Mouse (Mus musculus) lung, adult 2 months (tissue): ENCODE results near the gene Fcgr4. TPM values are rescaled to one million over a fixed set of nuclear protein-coding genes. Genes with fewer than 3 reads are reported as not detected.
A peak's percentile ranks its signal among the peaks of the same experiment; 100 is the strongest.
"Not testable (repeated sequence)": the region's sequence is repeated elsewhere in the genome, so short reads cannot be mapped to it uniquely, and the experiment has no call there.

Source experiments
- DNase-seq: peaks from one replicate; pipeline ENCODE4 v3.0.0; 2022
- H3K4me1 ChIP-seq: fragments of 200-500 bp; 2 replicates; pipeline ENCODE4 v1.6.1; 2011; ENCODE audit warnings: low read length; ENCODE audit not compliant: control insufficient read depth, insufficient read depth
- H3K4me3 ChIP-seq: fragments of 200-500 bp; replicated peaks from 2 replicates; pipeline ENCODE3; 2011; ENCODE audit warnings: low read depth, mild to moderate bottlenecking, control low read depth, low read length; ENCODE audit errors: extremely low read depth
- WGBS: fragments of 180-500 bp; shearing (Covaris S2); methylation state at CpG from one replicate; pipeline ENCODE4 v1.1.7; 2018; 5-methylcytosine and 5-hydroxymethylcytosine counted together
- polyA plus RNA-seq: library from polyadenylated mRNA; depleted of rRNA; stranded (reverse); fragments of >200 nt; gene quantifications from 2 replicates; pipeline ENCODE4 v1.2.3, GENCODE M21; 2012; rRNA removed

Gene Fcgr4
- polyA plus RNA-seq, 1 experiment: 7.9 TPM

DNA sequence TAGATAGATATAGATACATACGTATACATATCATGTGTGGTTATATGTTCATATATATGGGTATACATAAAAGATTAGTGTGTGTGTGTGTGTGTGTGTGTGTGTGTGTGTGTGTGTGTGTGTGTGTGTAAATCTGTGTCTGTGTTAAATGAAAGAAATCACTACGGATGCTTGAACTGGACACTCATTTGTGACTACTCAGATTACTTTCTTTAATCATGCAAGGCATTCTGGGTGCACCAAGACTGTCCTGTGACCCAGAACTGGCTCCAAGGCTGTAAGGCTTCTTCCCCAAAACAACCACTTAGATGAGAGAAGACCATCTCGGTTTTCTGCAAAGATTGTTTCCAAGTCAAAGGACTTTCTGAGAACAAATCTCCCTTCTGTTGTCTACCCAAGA is 50.8 kb downstream of the Fcgr4 start:
- 57% methylated on average over 3 of the region's 3 CpGs for WGBS
- H3K4me1 ChIP-seq, H3K4me3 ChIP-seq, DNase-seq: not testable (repeated sequence)

DNA sequence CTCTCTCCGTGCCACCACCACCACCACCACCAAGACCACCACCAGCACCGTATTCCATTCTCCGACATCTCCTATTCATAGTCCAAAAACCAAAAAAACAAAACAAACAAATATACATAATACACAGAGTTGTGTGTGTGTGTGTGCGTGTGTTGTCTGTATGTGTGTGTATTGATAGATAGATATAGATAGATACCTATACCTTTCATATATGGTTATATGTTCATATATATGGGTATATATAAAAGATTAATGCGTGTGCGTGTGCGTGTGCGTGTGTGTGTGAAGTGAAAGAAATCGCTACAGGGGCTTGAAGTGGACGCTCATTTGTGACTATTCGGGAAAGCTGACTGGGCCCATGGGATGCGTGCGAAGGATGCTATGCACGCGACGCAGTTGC is 52.2 kb downstream of the Fcgr4 start:
- H3K4me1 ChIP-seq, H3K4me3 ChIP-seq, DNase-seq: not testable (repeated sequence)
- 23% methylated on average over 16 of the region's 16 CpGs for WGBS

- not testable (repeated sequence) for H3K4me3 ChIP-seq, DNase-seq, H3K4me1 ChIP-seq
- no CpG with 5 or more reads among the region's 35 CpGs for WGBS
Observed at GRCm38 (mm10) chr1:171071726-171072125, 53.0 kb downstream of the Fcgr4 start.

DNA sequence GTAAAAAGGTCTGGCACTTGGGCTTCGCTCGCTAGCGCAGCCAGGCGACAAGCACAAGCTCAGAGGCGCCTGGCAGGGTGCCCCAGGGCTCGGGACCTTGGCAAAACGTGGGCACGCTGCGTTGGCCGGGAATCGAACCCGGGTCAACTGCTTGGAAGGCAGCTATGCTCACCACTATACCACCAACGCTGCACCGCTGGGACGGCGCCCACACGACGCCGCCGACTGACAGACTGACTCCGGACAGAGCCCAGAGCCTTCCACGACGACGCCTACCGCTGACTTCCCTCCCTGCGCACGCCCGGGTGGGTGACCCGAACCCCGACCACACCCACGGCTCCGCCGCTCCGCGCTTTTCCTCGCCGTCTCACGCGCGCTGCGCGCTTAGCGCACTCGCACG is 53.5 kb downstream of the Fcgr4 start:
- not testable (repeated sequence) for H3K4me1 ChIP-seq, H3K4me3 ChIP-seq, DNase-seq
- WGBS: no CpG with 5 or more reads among the region's 45 CpGs

GRCm38 (mm10) chr1:171074283-171074682 is 55.6 kb downstream of the Fcgr4 start:
- WGBS: 21% methylated on average over 7 of the region's 10 CpGs
- not testable (repeated sequence) for H3K4me3 ChIP-seq, H3K4me1 ChIP-seq, DNase-seq

- H3K4me1 ChIP-seq, H3K4me3 ChIP-seq, DNase-seq: not testable (repeated sequence)
- 75% methylated on average over 5 of the region's 5 CpGs for WGBS
Observed at GRCm38 (mm10) chr1:171076176-171076575, 57.5 kb downstream of the Fcgr4 start.

GRCm38 (mm10) chr1:171077192-171077591 is 58.5 kb downstream of the Fcgr4 start:
- not testable (repeated sequence) for H3K4me3 ChIP-seq, H3K4me1 ChIP-seq, DNase-seq
- 38% methylated on average over 5 of the region's 5 CpGs for WGBS

GRCm38 (mm10) chr1:171077955-171078354 is 59.2 kb downstream of the Fcgr4 start:
- not testable (repeated sequence) for H3K4me3 ChIP-seq
- DNase-seq: peak; percentile 64

GRCm38 (mm10) chr1:171078419-171078818 is 59.7 kb downstream of the Fcgr4 start:
- 25% methylated on average over 12 of the region's 12 CpGs for WGBS
- H3K4me3 ChIP-seq, H3K4me1 ChIP-seq, DNase-seq: not testable (repeated sequence)

More at GRCm38 (mm10) chr1:171077955-171078354, 59.2 kb downstream of the Fcgr4 start:
- under 1% methylated on average over 19 of the region's 27 CpGs for WGBS
- H3K4me1 ChIP-seq: not testable (repeated sequence)

DNA sequence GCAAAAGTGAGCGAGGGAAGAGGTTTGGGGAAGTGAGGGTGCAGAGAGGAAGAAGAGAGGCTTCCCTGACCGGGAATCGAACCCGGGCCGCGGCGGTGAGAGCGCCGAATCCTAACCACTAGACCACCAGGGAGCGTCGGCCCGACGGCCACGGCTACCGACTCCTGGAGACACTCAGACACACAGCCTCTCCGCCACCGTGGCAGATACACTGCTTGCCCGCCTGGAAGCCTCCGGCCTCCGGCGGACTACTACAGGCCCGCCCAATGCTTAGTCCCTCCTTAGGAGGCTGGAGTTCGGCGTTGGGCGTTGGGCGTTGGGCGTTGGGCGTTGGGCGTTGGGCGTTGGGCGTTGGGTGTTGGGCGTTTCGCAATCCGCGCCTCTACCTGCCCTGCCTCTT is 60.6 kb downstream of the Fcgr4 start:
- H3K4me3 ChIP-seq, H3K4me1 ChIP-seq, DNase-seq: not testable (repeated sequence)
- WGBS: 0% methylated on average over 1 of the region's 35 CpGs

Other genes with a start within 250 kb of the Fcgr4 start
- 13.2 and 18.8 TPM in 2 replicates for gene Atf6, start 151.1 kb upstream of the Fcgr4 start, polyA plus RNA-seq
- 0.45 and 1.2 TPM in 2 replicates for gene Gm26620, start 133.9 kb upstream of the Fcgr4 start, polyA plus RNA-seq
- gene Dusp12, start 133.4 kb upstream of the Fcgr4 start, polyA plus RNA-seq: 17.3 and 18.8 TPM in 2 replicates
- 0.71 and 1.2 TPM in 2 replicates for gene Fcrlb, start 106.0 kb upstream of the Fcgr4 start, polyA plus RNA-seq
- gene Fcrla, start 91.3 kb upstream of the Fcgr4 start, polyA plus RNA-seq: 8.0 and 8.7 TPM in 2 replicates
- gene Fcgr2b, start 42.4 kb upstream of the Fcgr4 start, polyA plus RNA-seq: 16.3 and 16.4 TPM in 2 replicates
- 19.5 and 23.3 TPM in 2 replicates for gene Fcgr3, start 46.0 kb downstream of the Fcgr4 start, polyA plus RNA-seq
- 28.2 and 45.5 TPM in 2 replicates for gene Cfap126, start 95.0 kb downstream of the Fcgr4 start, polyA plus RNA-seq
- gene Sdhc, start 131.7 kb downstream of the Fcgr4 start, polyA plus RNA-seq: 136 and 191 TPM in 2 replicates
- 15.9 and 24.9 TPM in 2 replicates for gene Mpz, start 131.8 kb downstream of the Fcgr4 start, polyA plus RNA-seq
- gene Pcp4l1, start 177.3 kb downstream of the Fcgr4 start, polyA plus RNA-seq: 37.5 and 59.8 TPM in 2 replicates
- gene Nr1i3, start 195.1 kb downstream of the Fcgr4 start, polyA plus RNA-seq: 0.25 TPM in 1 of 2 replicates, not detected in the other
- 25.7 and 28.8 TPM in 2 replicates for gene Tomm40l, start 203.6 kb downstream of the Fcgr4 start, polyA plus RNA-seq
- gene Apoa2, start 206.1 kb downstream of the Fcgr4 start, polyA plus RNA-seq: 4.7 and 7.2 TPM in 2 replicates
- 117 and 158 TPM in 2 replicates for gene Fcer1g, start 215.4 kb downstream of the Fcgr4 start, polyA plus RNA-seq
- 1.2 and 1.3 TPM in 2 replicates for gene Adamts4, start 231.5 kb downstream of the Fcgr4 start, polyA plus RNA-seq
- gene Ndufs2, start 232.5 kb downstream of the Fcgr4 start, polyA plus RNA-seq: 78.8 and 118 TPM in 2 replicates